Mouse (Mus musculus) hindbrain, embryonic 16.5 days (tissue): Measurements from ENCODE around the gene Slc16a2. TPM values are rescaled to one million over a fixed set of nuclear protein-coding genes. Genes with fewer than 3 reads are reported as not detected.

ENCODE experiments used
- ATAC-seq: fragments of 200-750 bp; cut with Nextera tagmentation; 2 replicates; pipeline ENCODE4 v1.8.0; 2017; ENCODE audit warnings: moderate TSS enrichment, moderate library complexity
- H3K27ac ChIP-seq: fragments of 300-500 bp; sonication (generic); 2 replicates; pipeline ENCODE4 v1.5.1; 2014; ENCODE audit warnings: low read depth, mild to moderate bottlenecking, control low read depth, low read length, moderate library complexity
- H3K27me3 ChIP-seq: fragments of 300-500 bp; sonication (generic); replicated peaks from 2 replicates; pipeline ENCODE4 v1.6.1; 2014; ENCODE audit warnings: low read length; ENCODE audit not compliant: control insufficient read depth, insufficient read depth
- H3K36me3 ChIP-seq: fragments of 300-500 bp; sonication (generic); 2 replicates; pipeline ENCODE4 v1.6.1; 2014; ENCODE audit warnings: mild to moderate bottlenecking, low read length, moderate library complexity, mixed read lengths; ENCODE audit not compliant: control insufficient read depth, insufficient read depth
- H3K4me1 ChIP-seq: fragments of 300-500 bp; sonication (generic); 2 replicates; pipeline ENCODE4 v1.6.1; 2014; ENCODE audit warnings: low read depth, low read length; ENCODE audit not compliant: control insufficient read depth, insufficient read depth
- H3K4me2 ChIP-seq: fragments of 300-500 bp; sonication (generic); 2 replicates; pipeline ENCODE4 v1.6.1; 2014; ENCODE audit warnings: mild to moderate bottlenecking, low read length, control low read depth, moderate library complexity
- H3K4me3 ChIP-seq: fragments of 300-500 bp; sonication (generic); 2 replicates; pipeline ENCODE4 v1.5.1; 2014; ENCODE audit warnings: mild to moderate bottlenecking, low read length, control low read depth, moderate library complexity
- H3K9ac ChIP-seq: fragments of 300-500 bp; sonication (generic); 2 replicates; pipeline ENCODE4 v1.6.1; 2014; ENCODE audit warnings: low read depth, mild to moderate bottlenecking, control low read depth, low read length, moderate library complexity
- H3K9me3 ChIP-seq: fragments of 300-500 bp; sonication (generic); 2 replicates; pipeline ENCODE4 v1.6.1; 2014; ENCODE audit warnings: mild to moderate bottlenecking, low read length, moderate library complexity; ENCODE audit not compliant: control insufficient read depth
- WGBS: fragments of 180-500 bp; shearing (Covaris S2); extraction: QIAGEN DNeasy Blood & Tissue Kit; methylation state at CpG from one replicate; pipeline ENCODE4 v1.1.7; 2014; 5-methylcytosine and 5-hydroxymethylcytosine counted together
- polyA plus RNA-seq: library from polyadenylated mRNA; unstranded; fragments of >200 nt; fragmentation: Nextera tagmentation; extraction: Ambion mirVana; gene quantifications from 2 replicates; pipeline ENCODE4 v1.2.1, GENCODE M21; 2015

Gene Slc16a2
- polyA plus RNA-seq, 1 experiment from 2014 or later: 23.4 TPM

- peaks cover 17% of the 10 kb centered on the region for H3K27me3 ChIP-seq
- 31% methylated on average over 7 of the region's 7 CpGs for WGBS
- peak overlapping the region; percentile 23 for H3K4me2 ChIP-seq
- H3K4me3 ChIP-seq: no peak overlapping the region
- H3K9ac ChIP-seq: no peak overlapping the region; the same call in 1 of the 2 replicates
- H3K9me3 ChIP-seq: no peaks in the 10 kb centered on the region
- peaks cover 4% of the 10 kb centered on the region for H3K4me1 ChIP-seq
- peak overlapping the region; percentile 75 for H3K27ac ChIP-seq
- H3K36me3 ChIP-seq: no peaks in the 10 kb centered on the region
- ATAC-seq: peak; percentile 95
Observed at GRCm38 (mm10) chrX:103744171-103745039, 77.4 kb downstream of the Slc16a2 start.

- H3K9me3 ChIP-seq: no peaks in the 10 kb centered on the region
- no peak for ATAC-seq
- no peak overlapping the region for H3K9ac ChIP-seq
- no peak overlapping the region for H3K4me2 ChIP-seq
- 68% methylated on average over 2 of the region's 2 CpGs for WGBS
- peaks cover 4% of the 10 kb centered on the region for H3K4me1 ChIP-seq
- no peak overlapping the region for H3K27ac ChIP-seq
- H3K27me3 ChIP-seq: peaks cover 20% of the 10 kb centered on the region
- H3K36me3 ChIP-seq: no peaks in the 10 kb centered on the region
- no peak overlapping the region for H3K4me3 ChIP-seq
Observed at GRCm38 (mm10) chrX:103742057-103742315, 79.8 kb downstream of the Slc16a2 start.

DNA sequence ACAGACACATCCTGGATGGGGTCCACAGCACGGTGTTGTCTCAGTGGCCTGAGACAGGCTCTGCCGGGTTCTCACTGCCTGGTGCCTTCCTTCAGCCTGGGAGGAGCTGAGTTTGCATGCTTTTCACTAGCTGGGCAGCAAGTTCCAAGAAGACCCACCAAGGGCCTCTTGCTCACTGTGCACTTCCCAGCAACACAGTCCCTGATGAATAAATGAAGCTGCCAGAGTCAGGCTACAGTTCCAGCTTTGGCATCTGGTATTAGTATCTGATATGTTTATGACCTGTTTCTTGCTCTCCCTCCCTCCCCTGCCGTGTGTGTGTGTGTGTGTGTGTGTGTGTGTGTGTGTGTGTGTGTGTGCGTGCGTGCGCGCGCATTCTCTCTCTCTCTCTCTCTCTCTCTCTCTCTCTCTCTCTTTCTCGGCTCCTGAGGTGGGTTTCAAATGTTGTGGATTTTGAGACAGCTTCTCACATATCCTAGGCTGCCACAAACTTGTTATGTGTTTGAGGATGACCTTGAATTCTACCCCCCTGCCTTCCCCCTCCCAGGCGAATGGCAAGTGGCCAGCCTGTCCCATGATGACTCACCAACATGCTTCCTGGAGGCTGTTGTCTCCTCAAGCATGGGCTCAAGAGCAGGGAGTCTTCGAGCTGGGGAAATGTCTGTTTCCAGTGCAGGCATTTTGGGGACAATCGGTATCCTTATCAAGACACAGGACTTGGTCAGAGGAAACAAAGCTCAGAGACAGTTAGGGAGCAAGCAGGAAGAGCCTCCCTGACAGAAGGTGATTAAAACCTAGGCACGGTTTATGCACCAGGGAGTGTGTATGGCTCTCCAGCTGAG is 80.3 kb downstream of the Slc16a2 start:
- 53% methylated on average over 11 of the region's 13 CpGs for WGBS

DNA sequence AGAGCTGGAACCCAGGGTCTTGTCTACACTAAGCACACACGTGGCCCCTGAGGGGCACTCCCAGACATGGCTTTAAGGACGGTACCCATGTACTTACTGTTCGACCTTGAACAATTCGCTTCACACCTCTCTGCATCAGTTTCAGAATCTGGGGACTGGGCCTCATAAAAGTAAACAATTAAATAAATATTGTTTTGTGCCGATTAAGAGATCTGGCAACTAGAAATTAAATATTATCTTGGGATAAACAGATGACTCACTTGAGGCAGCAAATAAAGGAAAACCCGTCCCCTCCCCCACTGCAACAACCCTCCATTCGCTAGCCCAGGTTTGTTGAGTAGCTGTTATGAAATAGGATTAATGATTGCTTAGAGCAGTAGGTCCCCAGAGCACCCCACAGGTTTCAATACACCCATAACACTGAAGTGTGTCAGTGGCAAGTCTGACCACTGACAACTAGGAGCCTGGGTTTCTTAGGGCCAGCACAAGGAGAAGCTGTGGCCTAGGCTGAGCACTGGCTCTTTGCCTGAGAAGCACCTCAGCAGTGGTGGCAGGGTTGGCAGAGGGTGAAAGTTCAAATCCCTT is 87.7 kb downstream of the Slc16a2 start:
- Histone ChIP-seq H3K9me3 (no peaks in the 10 kb centered on the region), H3K4me1 (no peaks in the 10 kb centered on the region), H3K4me3 (no peak overlapping the region), H3K27me3 (peaks cover 23% of the 10 kb centered on the region), H3K27ac (no peak overlapping the region), H3K9ac (no peak overlapping the region), H3K4me2 (no peak overlapping the region), H3K36me3 (no peaks in the 10 kb centered on the region)
- 68% methylated on average over 7 of the region's 7 CpGs for WGBS
- no peak for ATAC-seq

More for the DNA sequence above, 80.3 kb downstream of the Slc16a2 start:
- peaks cover 4% of the 10 kb centered on the region for H3K4me1 ChIP-seq
- H3K27me3 ChIP-seq: peaks cover 20% of the 10 kb centered on the region
- no peak overlapping the region for H3K9ac ChIP-seq
- no peak overlapping the region for H3K4me3 ChIP-seq
- H3K36me3 ChIP-seq: no peaks in the 10 kb centered on the region
- H3K27ac ChIP-seq: no peak overlapping the region
- ATAC-seq: no peak
- H3K4me2 ChIP-seq: no peak overlapping the region
- no peaks in the 10 kb centered on the region for H3K9me3 ChIP-seq

DNA sequence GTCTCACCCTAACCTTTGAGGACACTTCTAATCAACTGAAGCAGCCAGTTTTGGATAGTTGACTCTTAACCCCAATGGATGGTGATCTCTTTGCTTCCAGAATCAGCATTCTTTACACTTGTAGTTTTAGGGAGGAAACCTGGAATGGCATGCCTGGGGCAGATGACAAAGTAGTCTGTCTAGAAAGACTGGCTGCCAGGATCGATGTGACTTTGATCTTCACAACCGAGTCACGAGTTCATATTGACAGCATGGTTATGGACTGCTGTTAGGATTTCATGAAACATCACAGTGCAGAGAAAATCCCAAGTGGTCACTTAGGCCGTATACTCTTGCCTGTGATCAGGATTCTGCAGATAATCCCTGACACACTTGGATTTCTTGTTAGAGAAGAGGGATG is 88.7 kb downstream of the Slc16a2 start:
- Histone ChIP-seq H3K4me2 (no peak overlapping the region), H3K4me1 (no peaks in the 10 kb centered on the region), H3K27me3 (peaks cover 22% of the 10 kb centered on the region), H3K27ac (no peak overlapping the region), H3K9ac (no peak overlapping the region), H3K4me3 (no peak overlapping the region), H3K36me3 (no peaks in the 10 kb centered on the region), H3K9me3 (no peaks in the 10 kb centered on the region)
- WGBS: 78% methylated on average over 4 of the region's 4 CpGs
- ATAC-seq: no peak

GRCm38 (mm10) chrX:103732033-103732703 is 89.6 kb downstream of the Slc16a2 start:
- peaks cover 24% of the 10 kb centered on the region for H3K27me3 ChIP-seq
- WGBS: 69% methylated on average over 4 of the region's 4 CpGs
- H3K4me3 ChIP-seq: no peak overlapping the region
- no peak overlapping the region for H3K9ac ChIP-seq
- no peak for ATAC-seq
- H3K9me3 ChIP-seq: no peaks in the 10 kb centered on the region
- H3K4me2 ChIP-seq: no peak overlapping the region
- H3K27ac ChIP-seq: no peak overlapping the region
- no peaks in the 10 kb centered on the region for H3K36me3 ChIP-seq
- H3K4me1 ChIP-seq: no peaks in the 10 kb centered on the region

DNA sequence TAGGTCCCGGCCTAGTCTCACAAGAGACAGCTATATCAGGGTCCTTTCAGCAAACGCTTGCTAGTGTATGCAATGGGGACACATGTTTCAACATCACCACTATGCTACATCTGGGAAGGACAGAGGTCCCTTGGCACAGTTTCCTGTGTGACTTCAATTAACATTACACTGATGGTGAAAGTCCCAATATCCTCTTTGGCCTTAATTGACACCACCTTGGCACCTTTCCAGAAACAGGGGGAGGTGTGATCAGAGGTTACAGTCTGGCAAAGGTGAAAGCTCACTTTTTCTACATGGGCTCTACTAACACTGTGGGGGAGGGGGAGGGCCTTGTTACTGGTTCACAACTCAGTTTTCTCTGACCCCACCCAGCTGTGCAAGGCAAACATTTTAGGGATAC is 99.3 kb downstream of the Slc16a2 start:
- no peaks in the 10 kb centered on the region for H3K9me3 ChIP-seq
- H3K4me3 ChIP-seq: no peak overlapping the region
- H3K27ac ChIP-seq: no peak overlapping the region
- 79% methylated on average over 2 of the region's 2 CpGs for WGBS
- H3K4me2 ChIP-seq: no peak overlapping the region
- no peak overlapping the region for H3K9ac ChIP-seq
- H3K36me3 ChIP-seq: no peaks in the 10 kb centered on the region
- ATAC-seq: no peak
- H3K27me3 ChIP-seq: peaks cover 16% of the 10 kb centered on the region
- H3K4me1 ChIP-seq: no peaks in the 10 kb centered on the region

- ATAC-seq: no peak
- no peak overlapping the region for H3K27ac ChIP-seq
- no peak overlapping the region for H3K4me3 ChIP-seq
- no peak overlapping the region for H3K9ac ChIP-seq
- WGBS: 55% methylated on average over 12 of the region's 12 CpGs
- no peaks in the 10 kb centered on the region for H3K9me3 ChIP-seq
- H3K4me1 ChIP-seq: no peaks in the 10 kb centered on the region
- H3K27me3 ChIP-seq: peaks cover 15% of the 10 kb centered on the region
- no peak overlapping the region for H3K4me2 ChIP-seq
- no peaks in the 10 kb centered on the region for H3K36me3 ChIP-seq
Observed at GRCm38 (mm10) chrX:103719618-103720185, 102.1 kb downstream of the Slc16a2 start.
